Mouse (Mus musculus) stomach, postnatal 0 days (tissue): ENCODE results near the gene Sec63. TPM values are rescaled to one million over a fixed set of nuclear protein-coding genes. Genes with fewer than 3 reads are reported as not detected.
A peak's percentile ranks its signal among the peaks of the same experiment; 100 is the strongest.

Experiments used
- ATAC-seq: fragments of 200-750 bp; cut with Nextera tagmentation; 2 replicates; pipeline ENCODE4 v1.8.0; 2017; ENCODE audit not compliant: low FRiP score, low TSS enrichment
- DNase-seq: peaks from one replicate; pipeline ENCODE4 v3.0.0-alpha.2; 2016; ENCODE audit warnings: low spot score
- H3K27ac ChIP-seq: fragments of 300-500 bp; sonication (generic); replicated peaks from 2 replicates; pipeline ENCODE4 v1.5.1; 2014; ENCODE audit warnings: mild to moderate bottlenecking, control low read depth
- H3K27me3 ChIP-seq: fragments of 300-500 bp; sonication (generic); 2 replicates; pipeline ENCODE4 v1.6.1; 2014; ENCODE audit warnings: low read length; ENCODE audit not compliant: control insufficient read depth, insufficient read depth
- H3K36me3 ChIP-seq: fragments of 300-500 bp; sonication (generic); 2 replicates; pipeline ENCODE4 v1.6.1; 2014; ENCODE audit warnings: low read length, mixed read lengths; ENCODE audit not compliant: control insufficient read depth, insufficient read depth
- H3K4me1 ChIP-seq: fragments of 300-500 bp; sonication (generic); replicated peaks from 2 replicates; pipeline ENCODE4 v1.6.1; 2014; ENCODE audit warnings: antibody characterized with exemption; ENCODE audit not compliant: control insufficient read depth, insufficient read depth
- H3K4me2 ChIP-seq: fragments of 300-500 bp; sonication (generic); replicated peaks from 2 replicates; pipeline ENCODE4 v1.6.1; 2014; ENCODE audit warnings: low read depth, mild to moderate bottlenecking, control low read depth, moderate library complexity
- H3K4me3 ChIP-seq: fragments of 300-500 bp; sonication (generic); 2 replicates; pipeline ENCODE4 v1.5.1; 2014; ENCODE audit warnings: low read depth, low read length, control low read depth
- H3K9ac ChIP-seq: fragments of 300-500 bp; sonication (generic); 2 replicates; pipeline ENCODE4 v1.6.1; 2014; ENCODE audit warnings: mild to moderate bottlenecking, low read length, control low read depth, mixed read lengths
- H3K9me3 ChIP-seq: fragments of 300-500 bp; sonication (generic); 2 replicates; pipeline ENCODE4 v1.6.1; 2016; ENCODE audit warnings: low read length; ENCODE audit not compliant: control insufficient read depth
- CTCF ChIP-seq: IDR thresholded peaks from 2 replicates; pipeline ENCODE4 v1.5.1; 2016; ENCODE audit warnings: antibody characterized with exemption, low read depth, mild to moderate bottlenecking, moderate library complexity
- EP300 ChIP-seq: optimal IDR thresholded peaks from 2 replicates; pipeline ENCODE3; 2016; ENCODE audit warnings: antibody characterized with exemption
- WGBS: fragments of 180-500 bp; shearing (Covaris S2); extraction: QIAGEN DNeasy Blood & Tissue Kit; methylation state at CpG from one replicate; pipeline ENCODE4 v1.1.7; 2014; 5-methylcytosine and 5-hydroxymethylcytosine counted together
- polyA plus RNA-seq: library from polyadenylated mRNA; unstranded; fragments of >200 nt; fragmentation: Nextera tagmentation; extraction: Ambion mirVana; gene quantifications from 2 replicates; pipeline ENCODE4 v1.2.1, GENCODE M21; 2015

Sec63 gene
- polyA plus RNA-seq, 1 experiment from 2014 or later, result 15.8 TPM

GRCm38 (mm10) chr10:42855250-42855649 lies 94.0 kb downstream of the Sec63 start:
- no peak overlapping the region for H3K4me2 ChIP-seq
- H3K4me3 ChIP-seq, result no peak overlapping the region
- H3K27me3 ChIP-seq, result no peaks in the 10 kb centered on the region
- TF ChIP-seq EP300, result no peak
- no peak for TF ChIP-seq CTCF
- ATAC-seq (no peak; the same call in 1 of the 2 replicates), DNase-seq (no peak)
- H3K27ac ChIP-seq, result peak overlapping the region; percentile 30; the same call in 1 of the 2 replicates
- no peak overlapping the region for H3K9ac ChIP-seq
- 15% methylated on average over 5 of the region's 5 CpGs for WGBS
- no peaks in the 10 kb centered on the region for H3K9me3 ChIP-seq
- H3K36me3 ChIP-seq, result no peaks in the 10 kb centered on the region
- H3K4me1 ChIP-seq, result no peaks in the 10 kb centered on the region

- 95% methylated on average over 9 of the region's 9 CpGs for WGBS
- TF ChIP-seq CTCF (no peak), EP300 (no peak)
- Histone ChIP-seq H3K27me3 (no peaks in the 10 kb centered on the region), H3K9me3 (no peaks in the 10 kb centered on the region), H3K36me3 (no peaks in the 10 kb centered on the region), H3K4me3 (no peak overlapping the region), H3K9ac (no peak overlapping the region), H3K27ac (no peak overlapping the region), H3K4me2 (no peak overlapping the region), H3K4me1 (no peaks in the 10 kb centered on the region)
- no peak for ATAC-seq
- no peak for DNase-seq
Measured at GRCm38 (mm10) chr10:42856574-42856973, 95.3 kb downstream of the Sec63 start.

GRCm38 (mm10) chr10:42857021-42857420 lies 95.7 kb downstream of the Sec63 start:
- 96% methylated on average over 2 of the region's 2 CpGs for WGBS
- H3K4me2 ChIP-seq, result no peak overlapping the region
- H3K27ac ChIP-seq, result no peak overlapping the region

GRCm38 (mm10) chr10:42859781-42860158 lies 98.5 kb downstream of the Sec63 start:
- H3K27ac ChIP-seq, result no peak overlapping the region
- H3K36me3 ChIP-seq, result no peaks in the 10 kb centered on the region
- H3K9me3 ChIP-seq, result no peaks in the 10 kb centered on the region
- H3K27me3 ChIP-seq, result no peaks in the 10 kb centered on the region
- TF ChIP-seq EP300 (no peak), CTCF (no peak)
- no peak overlapping the region for H3K9ac ChIP-seq
- peak overlapping the region; percentile 50; the same call in 1 of the 2 replicates for H3K4me2 ChIP-seq
- WGBS, result 34% methylated on average over 2 of the region's 2 CpGs
- ATAC-seq (no peak), DNase-seq (no peak)
- 0 out of 2 replicates have a peak, but pooled peaks cover 2% of the 10 kb centered on the region for H3K4me1 ChIP-seq
- no peak overlapping the region for H3K4me3 ChIP-seq

More at GRCm38 (mm10) chr10:42857021-42857420, 95.7 kb downstream of the Sec63 start:
- no peak for ATAC-seq
- Histone ChIP-seq H3K4me1 (no peaks in the 10 kb centered on the region), H3K36me3 (no peaks in the 10 kb centered on the region), H3K4me3 (no peak overlapping the region), H3K9ac (no peak overlapping the region), H3K27me3 (no peaks in the 10 kb centered on the region), H3K9me3 (no peaks in the 10 kb centered on the region)
- TF ChIP-seq CTCF, result no peak
- no peak for DNase-seq

DNA sequence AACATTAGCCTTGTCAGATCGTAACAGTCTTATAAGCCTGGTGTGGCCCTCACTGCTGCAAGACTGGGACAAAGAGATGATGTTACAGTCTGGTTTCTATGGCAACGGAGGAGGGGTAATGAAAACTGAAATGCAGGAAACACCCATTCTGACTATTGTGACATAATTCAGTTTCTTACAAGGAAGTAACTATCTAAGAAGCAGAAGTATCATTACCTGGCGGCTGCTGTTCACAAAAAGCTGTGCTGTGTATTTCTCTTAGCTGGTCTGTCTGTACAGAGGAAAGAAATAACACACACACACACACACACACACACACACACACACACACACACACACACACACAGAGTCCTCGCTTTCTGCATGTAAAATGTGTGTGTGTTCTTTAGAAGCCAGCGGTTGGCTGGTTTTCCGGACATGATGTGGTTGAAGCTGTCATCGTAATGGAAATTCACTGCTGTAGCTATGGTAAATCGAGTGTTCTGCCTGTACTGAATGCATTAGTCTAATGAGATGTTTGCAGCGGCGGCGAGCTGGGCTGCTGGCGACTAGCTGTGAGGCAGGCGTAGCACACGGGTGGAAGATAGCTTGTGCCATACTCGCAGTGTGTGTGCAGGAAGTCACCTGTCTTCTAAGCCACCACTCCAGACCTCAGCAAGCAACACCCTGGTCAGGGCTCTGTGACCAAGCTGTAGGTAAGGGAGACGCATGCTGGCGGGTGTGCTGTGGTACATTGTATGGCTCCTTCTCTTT lies 99.0 kb downstream of the Sec63 start, which contains the start of gene Scml4:
Gene Scml4, plus strand, starts transcription at position 212 of the 753 bp plus-strand sequence.
- ATAC-seq, result peak; percentile 79
- Histone ChIP-seq H3K27ac (peak within 1 kb of the TSS; percentile 56; the same call in 1 of the 2 replicates), H3K4me2 (peak within 1 kb of the TSS; percentile 50), H3K36me3 (no peaks in the 10 kb centered on the region), H3K4me1 (0 out of 2 replicates have a peak, but pooled peaks cover 2% of the 10 kb centered on the region), H3K4me3 (peak within 1 kb of the TSS; percentile 18; the same call in 1 of the 2 replicates), H3K27me3 (no peaks in the 10 kb centered on the region), H3K9ac (0 out of 2 replicates have a peak within 1 kb of the TSS, but pooled peaks have one; percentile 23), H3K9me3 (no peaks in the 10 kb centered on the region)
- DNase-seq, result peak; percentile 51
- WGBS, result 43% methylated on average over 17 of the region's 17 CpGs
- TF ChIP-seq EP300, result no peak
- TF ChIP-seq CTCF, result no peak

- ATAC-seq, result no peak
Measured at GRCm38 (mm10) chr10:42861446-42861845, 100.2 kb downstream of the Sec63 start.

More at GRCm38 (mm10) chr10:42861446-42861845, 100.2 kb downstream of the Sec63 start:
- 85% methylated on average over 7 of the region's 7 CpGs for WGBS
- DNase-seq, result no peak
- TF ChIP-seq CTCF (no peak), EP300 (no peak)
- Histone ChIP-seq H3K27me3 (no peaks in the 10 kb centered on the region), H3K9ac (no peak overlapping the region), H3K4me3 (no peak overlapping the region), H3K27ac (no peak overlapping the region), H3K9me3 (no peaks in the 10 kb centered on the region), H3K36me3 (no peaks in the 10 kb centered on the region), H3K4me2 (0 out of 2 replicates have a peak overlapping the region, but pooled peaks have one; percentile 68), H3K4me1 (0 out of 2 replicates have a peak, but pooled peaks cover 2% of the 10 kb centered on the region)
